Mouse (Mus musculus) G1E (cell line): Measurements from ENCODE around the gene Fank1.

Source experiments
- CTCF ChIP-seq: IDR thresholded peaks from 2 replicates; pipeline ENCODE4 v1.5.1; 2012; ENCODE audit warnings: low read depth, low read length, inconsistent platforms, mixed read lengths
- GATA1 ChIP-seq: IDR thresholded peaks from 2 replicates; pipeline ENCODE4 v1.6.1; 2012; ENCODE audit warnings: borderline replicate concordance, low read length, inconsistent platforms, mixed read lengths

GRCm38 (mm10) chr7:133919306-133919705 lies 142.6 kb downstream of the Fank1 start:
- TF ChIP-seq GATA1 (no peak), CTCF (no peak)
